Mouse (Mus musculus): Measurements from ENCODE around the gene Cdh1. TPM values are rescaled to one million over a fixed set of nuclear protein-coding genes. Genes with fewer than 3 reads are reported as not detected.

Cdh1 gene
- polyA plus RNA-seq, 1 experiment from 2014 or later: 13.5 TPM

GRCm38 (mm10) chr8:106612047-106612446 is 8.9 kb downstream of the Cdh1 start:
- peaks cover 14% of the 10 kb centered on the region for H3K4me1 ChIP-seq (replicated peaks)
- no peak for ATAC-seq (ENCODE audit: insufficient number of reproducible peaks, insufficient read depth, low FRiP score, low TSS enrichment, low read depth)
- no peaks in the 10 kb centered on the region for H3K9me3 ChIP-seq
- no peak overlapping the region for H3K27ac ChIP-seq
- no peaks in the 10 kb centered on the region for H3K36me3 ChIP-seq
- WGBS: 70% methylated on average over 3 of the region's 3 CpGs
- no peak overlapping the region for H3K4me3 ChIP-seq (replicated peaks)
- no peak overlapping the region for H3K4me2 ChIP-seq
- peaks cover 26% of the 10 kb centered on the region for H3K27me3 ChIP-seq
- no peak overlapping the region for H3K9ac ChIP-seq (replicated peaks)

- H3K36me3 ChIP-seq: no peaks in the 10 kb centered on the region
- no peaks in the 10 kb centered on the region for H3K9me3 ChIP-seq
- no peak overlapping the region for H3K27ac ChIP-seq
- H3K9ac ChIP-seq (replicated peaks): no peak overlapping the region
- no peak for ATAC-seq (ENCODE audit: insufficient number of reproducible peaks, insufficient read depth, low FRiP score, low TSS enrichment, low read depth)
- H3K4me1 ChIP-seq (replicated peaks): peaks cover 24% of the 10 kb centered on the region
- H3K4me3 ChIP-seq (replicated peaks): no peak overlapping the region
- 30% methylated on average over 5 of the region's 5 CpGs for WGBS
- H3K27me3 ChIP-seq: peaks cover 10% of the 10 kb centered on the region
- H3K4me2 ChIP-seq: no peak overlapping the region
Measured at GRCm38 (mm10) chr8:106614704-106615103, 11.6 kb downstream of the Cdh1 start.

DNA sequence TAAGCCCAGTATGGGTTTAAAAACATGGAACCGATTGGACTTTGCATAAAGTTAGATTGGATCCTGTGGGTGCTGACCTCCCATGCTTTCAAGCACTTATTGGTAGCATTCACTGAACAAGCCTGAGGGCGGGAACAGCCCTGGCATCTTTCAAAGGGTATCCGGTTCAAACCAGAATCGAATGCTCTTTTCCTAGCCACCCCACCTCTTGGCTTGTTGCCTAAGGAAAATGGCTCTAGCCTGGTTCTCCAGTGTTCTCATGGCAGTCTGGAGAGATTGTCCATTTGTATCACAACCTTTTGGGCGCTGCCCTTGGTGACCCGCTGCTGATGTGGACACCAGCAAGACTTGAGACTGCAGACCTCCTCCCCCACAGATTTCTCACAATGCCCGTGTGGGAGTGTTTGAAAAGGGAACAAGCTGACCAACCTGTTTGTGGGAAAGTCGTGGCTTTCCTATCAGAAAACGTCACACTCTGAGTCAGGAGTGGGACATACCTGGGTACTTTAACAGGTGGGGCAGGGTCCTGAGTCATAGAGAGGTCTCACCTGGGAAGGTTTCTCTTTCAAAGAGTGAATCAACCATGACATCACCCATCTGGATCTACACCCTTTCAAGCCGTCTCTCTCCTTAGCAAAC is 12.6 kb downstream of the Cdh1 start:
- ATAC-seq (ENCODE audit: insufficient number of reproducible peaks, insufficient read depth, low FRiP score, low TSS enrichment, low read depth): no peak
- peaks cover 4% of the 10 kb centered on the region; the same call in 1 of the 2 replicates for H3K27me3 ChIP-seq
- no peak overlapping the region for H3K4me2 ChIP-seq
- no peak overlapping the region for H3K9ac ChIP-seq (replicated peaks)
- H3K4me1 ChIP-seq (replicated peaks): peaks cover 34% of the 10 kb centered on the region
- H3K36me3 ChIP-seq: no peaks in the 10 kb centered on the region
- H3K4me3 ChIP-seq (replicated peaks): no peak overlapping the region
- 72% methylated on average over 10 of the region's 10 CpGs for WGBS
- H3K9me3 ChIP-seq: no peaks in the 10 kb centered on the region
- H3K27ac ChIP-seq: no peak overlapping the region

DNA sequence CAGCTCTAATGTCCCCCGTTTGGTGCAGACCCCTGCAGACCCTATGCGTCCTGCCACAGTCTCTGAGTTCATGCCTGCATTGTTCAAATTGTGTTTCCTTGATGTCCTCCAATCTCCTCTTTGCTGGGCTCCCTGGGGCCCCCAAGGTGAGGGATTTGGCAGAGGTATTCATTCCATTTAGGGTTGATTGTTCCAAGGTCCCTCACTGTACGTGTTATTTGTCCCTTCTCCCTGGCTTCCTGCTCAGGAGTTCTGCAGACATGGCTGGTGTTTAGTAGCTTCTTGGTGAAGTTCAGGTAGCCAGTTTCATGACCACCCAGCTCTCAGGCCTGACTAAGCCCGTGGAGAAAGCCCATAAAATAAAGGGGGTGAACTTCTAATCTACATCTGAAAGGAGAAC is 13.5 kb downstream of the Cdh1 start:
- no peak overlapping the region for H3K4me2 ChIP-seq
- ATAC-seq (ENCODE audit: insufficient number of reproducible peaks, insufficient read depth, low FRiP score, low TSS enrichment, low read depth): no peak
- H3K4me3 ChIP-seq (replicated peaks): no peak overlapping the region
- no peaks in the 10 kb centered on the region for H3K9me3 ChIP-seq
- WGBS: 51% methylated on average over 4 of the region's 4 CpGs
- H3K4me1 ChIP-seq (replicated peaks): peaks cover 34% of the 10 kb centered on the region
- no peaks in the 10 kb centered on the region for H3K36me3 ChIP-seq
- H3K27me3 ChIP-seq: no peaks in the 10 kb centered on the region
- no peak overlapping the region for H3K9ac ChIP-seq (replicated peaks)
- 0 out of 2 replicates have a peak overlapping the region, but pooled peaks have one; percentile 12 for H3K27ac ChIP-seq

GRCm38 (mm10) chr8:106617196-106617595 is 14.0 kb downstream of the Cdh1 start:
- Histone ChIP-seq H3K4me3 (replicated peaks) (no peak overlapping the region), H3K36me3 (no peaks in the 10 kb centered on the region), H3K27ac (no peak overlapping the region; the same call in 1 of the 2 replicates), H3K9ac (replicated peaks) (no peak overlapping the region), H3K4me2 (no peak overlapping the region), H3K9me3 (no peaks in the 10 kb centered on the region), H3K4me1 (replicated peaks) (peaks cover 34% of the 10 kb centered on the region), H3K27me3 (no peaks in the 10 kb centered on the region)
- 44% methylated on average over 6 of the region's 6 CpGs for WGBS
- ATAC-seq (ENCODE audit: insufficient number of reproducible peaks, insufficient read depth, low FRiP score, low TSS enrichment, low read depth): no peak

- H3K4me1 ChIP-seq (replicated peaks): peaks cover 38% of the 10 kb centered on the region
- no peaks in the 10 kb centered on the region for H3K36me3 ChIP-seq
- ATAC-seq (ENCODE audit: insufficient number of reproducible peaks, insufficient read depth, low FRiP score, low TSS enrichment, low read depth): no peak
- 82% methylated on average over 6 of the region's 6 CpGs for WGBS
- no peaks in the 10 kb centered on the region for H3K27me3 ChIP-seq
- H3K27ac ChIP-seq: no peak overlapping the region; the same call in 1 of the 2 replicates
- H3K9me3 ChIP-seq: no peaks in the 10 kb centered on the region
- H3K4me3 ChIP-seq (replicated peaks): no peak overlapping the region
- no peak overlapping the region for H3K4me2 ChIP-seq
- no peak overlapping the region for H3K9ac ChIP-seq (replicated peaks)
Measured at GRCm38 (mm10) chr8:106617865-106618264, 14.7 kb downstream of the Cdh1 start.

GRCm38 (mm10) chr8:106618324-106618723 is 15.2 kb downstream of the Cdh1 start:
- peaks cover 43% of the 10 kb centered on the region for H3K4me1 ChIP-seq (replicated peaks)
- WGBS: 47% methylated on average over 6 of the region's 6 CpGs
- ATAC-seq (ENCODE audit: insufficient number of reproducible peaks, insufficient read depth, low FRiP score, low TSS enrichment, low read depth): no peak
- no peak overlapping the region for H3K9ac ChIP-seq (replicated peaks)
- H3K27ac ChIP-seq: 0 out of 2 replicates have a peak overlapping the region, but pooled peaks have one; percentile 35
- H3K4me3 ChIP-seq (replicated peaks): no peak overlapping the region
- H3K9me3 ChIP-seq: no peaks in the 10 kb centered on the region
- H3K27me3 ChIP-seq: no peaks in the 10 kb centered on the region
- H3K36me3 ChIP-seq: no peaks in the 10 kb centered on the region
- no peak overlapping the region for H3K4me2 ChIP-seq

DNA sequence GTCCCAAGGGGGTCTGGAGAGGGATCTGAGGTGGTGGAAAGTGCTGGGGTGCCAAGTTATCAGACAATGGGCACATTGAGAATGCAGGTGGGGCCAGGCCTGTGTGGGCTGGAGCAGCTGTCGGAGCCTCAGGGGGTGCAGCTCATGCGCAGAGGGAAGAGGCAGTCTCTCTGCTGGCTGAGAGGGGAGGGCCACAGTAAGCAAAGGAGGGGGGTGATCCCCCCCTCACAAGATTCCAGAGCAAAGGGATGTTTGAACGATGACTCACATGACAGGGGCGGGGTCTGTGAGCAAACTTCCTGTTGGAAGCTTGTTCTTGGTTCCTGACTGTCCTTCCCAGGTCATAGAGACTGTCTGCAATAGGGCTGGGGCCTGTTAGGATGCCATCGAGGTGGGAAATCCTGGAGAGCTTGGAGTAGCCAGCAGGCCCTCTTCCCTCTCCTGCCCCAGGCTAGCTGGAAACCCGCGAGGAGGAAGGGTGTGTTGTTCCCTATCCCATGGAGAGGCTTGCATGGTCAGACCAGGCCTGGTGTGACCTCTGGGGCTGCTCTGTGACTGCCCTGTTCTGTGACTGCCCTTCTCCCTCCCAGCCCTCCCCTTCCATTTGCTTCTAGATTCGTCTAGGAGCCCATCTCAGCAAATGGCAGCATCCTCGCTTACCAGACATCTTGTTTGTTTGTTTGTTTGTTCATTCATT is 16.5 kb downstream of the Cdh1 start:
- Histone ChIP-seq H3K36me3 (no peaks in the 10 kb centered on the region), H3K4me2 (no peak overlapping the region), H3K4me1 (replicated peaks) (peaks cover 43% of the 10 kb centered on the region), H3K27me3 (no peaks in the 10 kb centered on the region; the same call in 1 of the 2 replicates), H3K27ac (peak overlapping the region; percentile 62), H3K4me3 (replicated peaks) (no peak overlapping the region), H3K9ac (replicated peaks) (0 out of 2 replicates have a peak overlapping the region, but pooled peaks have one; percentile 4), H3K9me3 (peaks cover 5% of the 10 kb centered on the region; the same call in 1 of the 2 replicates)
- peak; percentile 73; the same call in 1 of the 2 replicates for ATAC-seq (ENCODE audit: insufficient number of reproducible peaks, insufficient read depth, low FRiP score, low TSS enrichment, low read depth)
- WGBS: 51% methylated on average over 9 of the region's 9 CpGs

GRCm38 (mm10) chr8:106620488-106620887 is 17.3 kb downstream of the Cdh1 start:
- no peaks in the 10 kb centered on the region for H3K36me3 ChIP-seq
- H3K27ac ChIP-seq: no peak overlapping the region
- H3K9me3 ChIP-seq: peaks cover 5% of the 10 kb centered on the region; the same call in 1 of the 2 replicates
- no peak overlapping the region for H3K4me3 ChIP-seq (replicated peaks)
- ATAC-seq (ENCODE audit: insufficient number of reproducible peaks, insufficient read depth, low FRiP score, low TSS enrichment, low read depth): no peak
- H3K27me3 ChIP-seq: no peaks in the 10 kb centered on the region; the same call in 1 of the 2 replicates
- peaks cover 43% of the 10 kb centered on the region for H3K4me1 ChIP-seq (replicated peaks)
- WGBS: 66% methylated on average over 2 of the region's 2 CpGs
- no peak overlapping the region for H3K9ac ChIP-seq (replicated peaks)
- H3K4me2 ChIP-seq: no peak overlapping the region

DNA sequence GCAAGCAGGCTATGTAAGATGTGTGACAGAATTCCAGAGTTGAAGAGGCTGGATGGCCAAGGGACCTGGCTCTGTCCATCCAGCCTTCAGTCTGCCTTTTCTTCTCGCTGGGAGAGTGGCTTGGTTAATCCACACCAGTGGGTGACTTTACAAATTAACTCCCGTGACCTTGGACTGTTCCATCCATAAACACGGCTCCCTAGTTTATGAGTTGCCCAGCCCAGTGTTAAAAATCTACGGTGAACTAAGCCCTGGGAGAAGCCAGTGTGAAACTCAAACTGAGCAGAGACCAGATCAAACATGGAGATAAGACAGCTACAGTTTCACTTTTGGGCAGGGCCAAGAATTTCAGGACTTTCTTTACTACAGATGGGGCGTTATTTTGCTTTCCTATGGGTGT is 19.9 kb downstream of the Cdh1 start:
- Histone ChIP-seq H3K4me1 (replicated peaks) (peaks cover 34% of the 10 kb centered on the region), H3K4me2 (no peak overlapping the region), H3K4me3 (replicated peaks) (no peak overlapping the region), H3K36me3 (no peaks in the 10 kb centered on the region), H3K9me3 (peaks cover 5% of the 10 kb centered on the region; the same call in 1 of the 2 replicates), H3K27ac (no peak overlapping the region; the same call in 1 of the 2 replicates), H3K9ac (replicated peaks) (no peak overlapping the region), H3K27me3 (no peaks in the 10 kb centered on the region; the same call in 1 of the 2 replicates)
- no peak for ATAC-seq (ENCODE audit: insufficient number of reproducible peaks, insufficient read depth, low FRiP score, low TSS enrichment, low read depth)
- WGBS: 37% methylated on average over 5 of the region's 5 CpGs

DNA sequence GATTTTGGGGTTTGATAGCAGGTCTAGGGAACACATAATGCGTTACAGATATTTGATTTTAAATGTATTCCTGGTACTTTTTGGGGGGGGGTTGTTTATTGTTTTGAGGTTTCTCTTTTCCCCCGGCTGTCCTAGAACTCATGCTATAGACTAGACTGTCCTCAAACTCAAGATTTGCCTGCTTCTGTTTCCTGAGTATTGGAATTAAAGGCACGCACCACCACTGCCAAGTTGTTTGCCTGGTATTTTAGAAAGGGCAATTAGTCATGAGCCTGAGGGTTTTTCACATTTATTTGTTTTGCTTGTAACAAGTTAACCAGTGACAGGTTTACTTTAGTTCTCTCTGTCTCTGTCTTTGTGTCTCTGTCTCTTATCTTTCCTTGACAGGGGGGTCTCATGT is 20.3 kb downstream of the Cdh1 start:
- Histone ChIP-seq H3K9ac (replicated peaks) (no peak overlapping the region), H3K9me3 (peaks cover 5% of the 10 kb centered on the region; the same call in 1 of the 2 replicates), H3K4me2 (no peak overlapping the region), H3K4me1 (replicated peaks) (peaks cover 32% of the 10 kb centered on the region), H3K27me3 (no peaks in the 10 kb centered on the region; the same call in 1 of the 2 replicates), H3K27ac (no peak overlapping the region), H3K4me3 (replicated peaks) (no peak overlapping the region), H3K36me3 (no peaks in the 10 kb centered on the region)
- WGBS: 84% methylated on average over 3 of the region's 3 CpGs
- no peak for ATAC-seq (ENCODE audit: insufficient number of reproducible peaks, insufficient read depth, low FRiP score, low TSS enrichment, low read depth)
